Mouse (Mus musculus): ENCODE results near the gene Tekt3.

The Tekt3 gene

DNA sequence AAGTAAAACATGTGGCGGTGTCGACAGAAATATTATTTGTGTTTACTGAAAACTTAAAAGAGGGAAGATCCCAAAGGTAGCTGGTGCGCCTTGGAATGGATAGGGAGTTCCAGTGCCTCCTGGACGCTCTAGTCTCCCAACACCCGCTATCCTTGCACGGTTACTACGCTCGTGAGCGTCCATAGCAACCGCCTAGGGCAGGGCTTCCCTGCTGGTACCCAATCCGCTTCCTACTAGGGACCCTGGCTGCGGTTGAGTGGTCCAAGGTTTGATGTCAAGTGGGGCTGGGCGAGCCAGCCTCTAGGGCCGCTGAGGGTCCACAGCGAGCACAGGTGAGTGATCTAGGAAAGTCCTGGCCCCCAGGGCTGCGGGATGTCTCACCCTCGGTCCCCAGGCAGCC lies at the start of gene Tekt3:
Tekt3 (plus strand) TSS at position 209 of the 400 bp plus-strand sequence.
- DNase-seq (ENCODE audit: low read depth, low spot score), result no peak

DNA sequence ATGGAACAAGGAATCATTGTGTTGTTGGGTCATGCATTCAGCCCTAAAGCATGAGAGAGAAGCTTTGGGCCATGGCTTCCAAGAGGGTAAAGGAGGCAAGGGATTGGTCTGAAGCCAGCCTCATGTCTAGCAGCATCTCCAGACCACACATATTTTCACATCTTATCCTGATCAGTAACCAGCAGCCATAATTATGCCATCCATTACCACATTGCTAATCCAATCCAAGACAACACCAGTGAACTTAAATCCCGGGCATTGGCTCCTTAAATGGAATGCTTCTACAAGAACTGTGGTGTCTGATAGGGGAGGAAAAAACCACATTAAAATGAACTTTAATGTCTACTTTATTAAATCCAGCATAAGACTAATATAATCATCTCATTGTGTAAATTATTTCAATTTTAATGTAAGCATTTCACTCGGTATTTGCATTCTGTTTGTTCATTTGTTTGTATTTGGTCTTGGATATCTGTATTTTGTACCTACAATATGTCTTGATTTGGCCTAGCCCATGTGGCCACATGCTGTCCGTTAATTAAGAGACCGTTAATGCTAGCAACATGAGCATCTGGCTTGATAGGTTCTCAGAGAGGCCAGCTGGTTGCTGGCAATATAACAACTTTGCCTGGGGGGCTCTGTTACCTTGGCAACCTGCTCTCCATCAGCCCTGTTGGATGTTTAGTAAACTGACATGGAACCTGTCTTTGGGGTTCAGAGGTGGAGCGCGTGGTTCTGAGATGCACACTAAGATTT lies 43.9 kb upstream of the Tekt3 start:
- no peak for DNase-seq (ENCODE audit: low read depth, low spot score)

DNA sequence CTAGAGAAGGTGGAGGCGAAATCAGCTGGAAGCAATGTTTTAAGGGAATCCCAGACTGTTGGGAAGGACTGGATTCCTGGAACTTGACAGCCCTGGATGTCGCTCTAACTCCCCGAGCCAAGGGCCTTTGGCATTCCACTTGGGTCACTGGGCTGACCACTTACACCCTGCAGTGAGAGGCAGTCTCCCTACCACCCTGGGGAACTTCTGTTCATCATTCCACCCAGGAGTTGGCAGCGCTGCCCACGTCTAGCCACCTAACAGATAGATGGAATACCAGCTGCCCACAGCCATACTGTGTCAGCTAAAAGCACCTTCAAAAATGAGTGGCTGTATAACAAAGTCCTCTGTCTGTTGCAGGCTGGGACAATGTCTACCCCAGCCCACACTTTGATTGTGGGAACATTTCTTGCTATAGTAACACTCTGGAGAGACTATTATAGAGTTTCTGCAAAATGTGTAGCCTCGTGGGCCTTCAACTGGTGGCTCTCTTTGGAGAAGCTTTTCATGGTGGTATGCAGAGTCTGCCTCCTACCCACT lies 43.3 kb upstream of the Tekt3 start:
- no peak for DNase-seq (ENCODE audit: low read depth, low spot score)

DNA sequence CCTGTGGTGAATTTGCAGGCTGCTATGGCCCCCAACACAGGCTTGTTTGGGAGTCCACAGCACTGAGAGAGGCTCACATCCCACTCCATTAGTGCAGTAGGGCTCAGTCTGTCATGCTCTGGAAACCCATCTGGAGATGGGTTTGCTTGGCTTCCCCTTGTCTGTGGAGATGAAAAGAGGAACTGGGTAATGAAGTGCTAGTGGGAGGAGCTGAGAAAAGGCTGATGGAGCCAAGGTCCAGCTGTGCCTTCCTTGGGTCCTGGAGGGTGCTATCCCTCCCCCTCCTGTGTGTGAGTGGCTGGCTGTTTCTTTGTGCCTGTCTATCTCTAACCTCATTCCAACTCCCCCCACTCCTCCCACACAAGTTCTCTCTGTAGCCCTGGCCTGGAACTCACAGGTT lies 40.8 kb upstream of the Tekt3 start:
- no peak for DNase-seq (ENCODE audit: low read depth, low spot score)

DNA sequence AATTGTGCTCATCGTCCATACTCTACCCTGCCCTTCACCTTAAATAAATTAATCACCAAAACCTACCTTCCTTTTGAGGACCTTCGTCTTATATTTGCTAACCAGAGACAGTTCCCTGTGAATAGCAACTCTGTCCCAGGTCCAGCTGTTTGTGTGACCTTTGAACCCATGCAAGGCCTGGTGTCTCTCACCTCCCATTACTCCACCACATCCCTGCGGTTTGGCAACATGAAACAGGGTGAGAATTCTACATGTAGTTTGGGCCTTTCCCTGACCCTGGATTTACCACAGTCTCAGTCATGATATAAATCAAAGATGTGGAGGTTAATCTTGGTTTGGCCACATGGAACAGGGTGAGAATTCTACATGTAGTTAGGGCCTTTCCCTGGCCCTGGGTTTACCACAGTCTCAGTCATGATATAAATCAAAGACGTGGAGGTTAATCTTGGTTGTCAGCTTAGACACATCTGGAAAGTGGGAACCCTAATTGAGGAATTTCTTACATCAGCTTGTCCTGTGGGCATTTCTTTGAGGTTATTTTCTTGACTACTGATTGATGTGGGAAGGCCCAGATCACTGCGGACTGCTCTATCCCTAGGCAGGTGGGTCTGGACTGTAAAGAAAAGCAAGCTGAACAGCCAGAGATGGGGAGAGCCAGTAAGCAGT lies 40.2 kb upstream of the Tekt3 start:
- no peak for DNase-seq (ENCODE audit: low read depth, low spot score)

DNA sequence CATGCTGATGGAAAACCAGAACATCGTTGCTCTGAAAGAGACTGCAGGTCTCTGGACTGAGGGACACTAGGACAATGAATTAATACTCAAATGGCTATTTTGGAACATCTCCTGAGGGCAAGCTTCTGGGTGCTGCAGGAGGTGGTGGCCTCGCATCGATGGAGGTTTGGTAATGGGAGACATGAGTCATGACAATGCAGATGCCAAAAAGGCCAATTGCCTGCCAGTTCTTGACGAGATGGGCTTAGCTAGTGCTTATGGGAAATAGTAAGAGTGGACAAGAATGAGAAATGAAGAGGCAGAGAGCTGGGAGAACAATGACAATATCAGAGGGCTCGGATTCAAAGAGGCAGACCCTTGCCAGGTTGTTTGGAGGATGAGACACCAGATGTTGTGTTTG lies 38.0 kb upstream of the Tekt3 start:
- no peak for DNase-seq (ENCODE audit: low read depth, low spot score)

DNA sequence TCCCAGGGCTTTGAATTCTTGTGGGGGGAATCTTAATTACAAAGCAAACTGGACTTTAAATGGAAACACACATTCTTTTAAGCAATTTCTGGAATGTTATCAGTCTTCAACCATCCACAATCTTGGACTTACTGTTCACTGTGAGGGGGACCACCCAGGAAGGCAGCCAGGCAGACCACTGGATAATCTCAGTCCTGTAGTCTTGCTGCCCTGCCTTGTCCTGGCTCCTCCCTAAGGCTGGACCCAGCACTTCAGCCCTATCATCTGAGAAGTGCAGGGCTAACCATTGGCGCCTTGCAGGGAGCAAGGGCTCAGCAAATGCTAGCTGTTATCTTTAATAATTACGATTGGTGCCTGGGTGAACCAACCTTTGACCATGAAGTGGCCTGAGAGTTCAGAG lies 37.3 kb upstream of the Tekt3 start:
- no peak for DNase-seq (ENCODE audit: low read depth, low spot score)

DNA sequence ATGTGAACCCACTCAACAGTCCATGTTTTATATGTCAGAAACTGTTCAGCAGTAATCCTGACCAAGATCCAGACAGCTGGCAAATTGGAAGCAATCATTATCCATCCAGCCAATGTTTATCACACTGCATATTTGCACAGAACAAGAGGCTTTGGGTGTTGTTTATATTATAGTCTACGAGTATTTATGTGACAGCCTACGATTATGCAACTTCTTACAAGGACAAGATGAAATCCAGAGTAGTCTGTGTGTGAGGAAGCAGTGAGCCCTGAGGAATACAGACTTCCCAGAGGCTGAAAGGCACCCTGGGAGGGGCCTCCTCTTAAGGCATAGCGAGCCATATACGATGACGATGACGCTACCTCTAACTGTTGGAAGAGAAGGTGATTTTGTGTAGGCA lies 36.0 kb upstream of the Tekt3 start:
- no peak for DNase-seq (ENCODE audit: low read depth, low spot score)

DNA sequence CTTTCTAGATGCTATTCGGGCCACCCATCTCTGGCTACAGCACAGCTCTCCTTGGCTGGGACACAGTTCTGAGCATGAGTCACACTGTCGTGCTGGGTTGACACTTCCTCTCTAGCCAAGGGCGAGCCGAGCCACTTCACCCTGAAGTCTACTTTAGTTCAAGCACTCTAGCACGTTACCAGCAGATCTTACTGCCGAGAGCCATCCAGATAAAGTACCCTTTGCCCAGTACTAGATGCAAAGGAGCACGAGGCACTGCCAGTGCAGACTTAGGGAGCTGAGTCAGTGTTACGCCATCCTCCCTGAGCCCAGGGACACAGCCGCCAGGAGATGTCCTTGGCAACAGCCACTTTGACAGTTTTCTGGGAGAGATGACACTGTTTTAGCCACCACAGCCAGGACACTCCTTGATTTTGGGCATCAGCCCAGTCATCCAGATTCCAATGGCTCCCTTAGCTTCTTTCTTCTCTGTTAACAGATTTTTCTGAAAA lies 34.8 kb upstream of the Tekt3 start:
- no peak for DNase-seq (ENCODE audit: low read depth, low spot score)

DNA sequence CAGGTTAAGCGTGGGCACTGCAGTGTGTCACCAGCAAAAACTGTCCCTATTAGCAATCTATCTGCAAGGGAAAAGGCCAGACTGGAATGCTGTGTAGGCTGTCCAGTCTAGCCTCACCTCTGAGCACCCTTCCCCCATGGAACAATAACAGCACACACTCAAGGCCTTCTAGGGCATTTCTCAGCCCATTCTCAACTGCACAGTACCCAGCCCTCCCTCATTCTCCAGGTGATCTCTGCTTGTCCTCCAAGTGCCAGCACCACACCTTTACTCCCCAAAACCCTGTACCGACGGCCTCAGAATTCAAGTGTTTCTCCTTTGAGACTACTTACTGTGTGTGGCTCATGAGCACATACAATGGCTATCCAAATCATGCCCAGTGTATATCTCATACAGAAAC lies 33.3 kb upstream of the Tekt3 start:
- no peak for DNase-seq (ENCODE audit: low read depth, low spot score)

DNA sequence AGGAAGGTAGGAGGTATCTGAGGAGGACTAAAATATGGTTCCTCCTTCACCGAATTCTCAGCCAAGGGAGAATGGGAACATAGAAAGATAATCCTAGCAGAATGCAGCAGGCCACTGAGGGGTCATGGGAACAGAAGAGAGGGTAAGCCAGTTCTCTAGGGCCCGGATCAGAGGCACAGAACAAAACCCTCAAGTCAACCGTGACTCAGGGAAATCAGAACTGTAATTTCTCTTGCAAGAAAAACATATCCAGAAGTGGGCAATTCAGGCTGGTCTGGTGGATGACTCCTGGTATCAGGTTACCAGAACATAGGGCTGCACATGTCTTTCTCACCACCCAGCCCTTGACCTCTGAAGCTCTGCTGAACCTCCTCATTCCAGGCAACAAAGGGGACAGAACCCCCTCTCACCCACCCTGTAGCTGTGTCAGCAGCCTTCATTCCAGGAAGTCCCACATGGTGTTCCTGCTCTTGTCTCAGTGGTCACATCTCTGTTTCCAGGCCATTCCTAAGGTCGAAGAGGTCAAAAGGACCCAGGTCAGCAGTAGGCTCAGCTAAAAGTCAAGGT lies 32.2 kb upstream of the Tekt3 start:
- DNase-seq (ENCODE audit: low read depth, low spot score), result no peak

DNA sequence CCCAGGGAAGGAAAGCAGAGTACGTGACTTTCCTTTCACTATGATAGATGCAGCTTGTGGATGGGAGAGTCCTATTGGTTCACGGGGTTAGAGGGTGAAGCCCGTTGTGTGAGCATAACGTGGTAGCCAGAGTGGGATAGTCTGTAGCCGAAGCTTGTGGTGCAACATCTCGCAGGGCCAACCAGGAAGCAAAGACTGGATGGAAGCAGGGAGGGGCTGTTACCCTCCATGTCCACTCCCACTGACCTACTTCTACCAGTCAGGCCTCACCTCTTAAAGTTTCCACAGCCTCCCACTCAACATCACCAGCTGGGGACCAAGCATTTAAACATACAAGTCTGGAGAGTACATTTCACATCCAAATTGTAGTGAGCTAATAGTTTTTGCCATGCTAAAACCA lies 31.7 kb upstream of the Tekt3 start:
- DNase-seq (ENCODE audit: low read depth, low spot score), result no peak

DNA sequence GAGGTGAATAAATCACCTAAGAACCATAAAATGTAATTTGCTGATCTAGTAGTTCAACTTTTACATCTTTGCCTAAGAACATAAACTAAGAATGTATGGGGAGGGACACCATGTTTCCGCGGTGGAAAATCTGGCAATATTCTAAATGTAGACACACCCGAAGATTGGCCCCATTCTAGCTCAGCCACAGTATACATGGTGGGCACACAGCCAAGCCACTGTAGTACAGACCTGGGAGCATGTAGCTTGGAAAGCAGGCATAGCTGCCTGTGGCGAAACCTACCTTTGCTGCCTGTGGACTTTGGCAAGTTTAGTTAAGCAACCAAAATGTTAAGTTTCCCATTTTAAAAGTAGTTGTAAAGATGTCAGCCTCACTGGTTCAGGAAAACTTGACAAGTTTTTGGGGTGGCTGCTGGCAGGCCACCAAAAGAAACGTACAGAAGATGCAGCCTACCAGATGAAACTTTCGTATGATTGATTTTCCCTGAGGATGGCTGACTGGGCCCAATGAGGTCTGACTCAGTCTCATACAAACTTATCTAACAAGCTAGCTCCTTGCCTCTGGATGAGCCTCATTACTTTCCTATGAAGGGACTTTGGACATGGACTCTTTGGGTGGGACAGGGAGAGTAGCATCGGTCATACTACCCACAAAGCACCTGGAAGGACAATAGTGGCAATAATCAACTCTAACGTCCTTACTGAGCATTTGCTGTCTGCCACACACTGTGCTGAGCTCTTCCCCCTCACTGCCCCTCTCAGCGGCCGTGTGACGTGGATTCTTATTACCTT lies 25.8 kb upstream of the Tekt3 start:
- DNase-seq (ENCODE audit: low read depth, low spot score), result no peak

DNA sequence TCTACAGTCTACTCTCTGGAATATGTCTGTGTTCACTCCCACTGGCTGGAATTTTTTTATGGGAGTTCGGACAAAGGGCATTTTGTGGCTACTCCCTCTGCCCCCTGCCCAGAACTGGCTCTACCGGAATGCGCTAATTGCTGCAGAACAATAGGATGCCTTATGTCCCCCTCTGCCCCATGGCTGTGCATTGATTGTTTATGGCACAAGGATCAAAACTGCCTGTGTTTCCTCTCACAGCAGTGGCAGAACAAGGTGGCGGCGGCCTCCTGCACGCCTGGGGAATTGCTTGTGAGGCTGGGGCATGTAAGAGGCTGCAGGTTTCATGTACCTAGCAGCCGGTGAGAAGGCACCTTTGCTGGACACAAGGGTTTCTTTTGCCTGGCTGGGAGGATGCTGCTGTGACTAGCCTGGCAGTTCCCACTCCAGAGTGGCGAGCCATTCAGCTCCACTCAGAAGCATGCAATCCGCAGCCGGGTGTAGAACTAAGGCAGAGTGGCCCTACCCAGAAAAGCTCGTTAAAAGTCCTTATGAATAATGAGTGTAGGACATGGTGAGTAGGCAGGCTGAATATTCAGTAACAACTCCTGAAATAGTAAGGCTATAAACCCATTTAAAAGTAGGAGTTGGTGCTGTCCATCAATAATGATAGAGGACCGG lies 21.3 kb upstream of the Tekt3 start:
- no peak for DNase-seq (ENCODE audit: low read depth, low spot score)

DNA sequence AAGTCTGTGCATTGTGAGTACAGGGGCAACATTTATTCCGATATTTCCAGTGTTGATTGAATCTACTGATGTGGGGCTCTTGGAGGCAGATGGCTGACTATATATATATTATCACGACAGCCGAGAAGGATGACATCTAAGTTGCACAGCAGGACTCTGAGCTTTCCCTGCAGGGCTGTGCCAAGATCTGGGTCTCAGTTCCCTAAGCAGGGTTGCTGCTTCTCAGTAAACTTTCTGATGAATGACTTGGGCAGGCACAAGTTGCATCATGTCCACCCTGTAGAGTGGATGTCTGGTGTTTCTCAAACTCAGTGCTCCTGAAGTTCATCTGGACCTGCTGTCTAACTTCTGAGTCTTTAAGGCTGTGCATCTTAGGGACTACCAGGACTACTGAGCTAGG lies 15.7 kb upstream of the Tekt3 start:
- DNase-seq (ENCODE audit: low read depth, low spot score), result no peak

DNA sequence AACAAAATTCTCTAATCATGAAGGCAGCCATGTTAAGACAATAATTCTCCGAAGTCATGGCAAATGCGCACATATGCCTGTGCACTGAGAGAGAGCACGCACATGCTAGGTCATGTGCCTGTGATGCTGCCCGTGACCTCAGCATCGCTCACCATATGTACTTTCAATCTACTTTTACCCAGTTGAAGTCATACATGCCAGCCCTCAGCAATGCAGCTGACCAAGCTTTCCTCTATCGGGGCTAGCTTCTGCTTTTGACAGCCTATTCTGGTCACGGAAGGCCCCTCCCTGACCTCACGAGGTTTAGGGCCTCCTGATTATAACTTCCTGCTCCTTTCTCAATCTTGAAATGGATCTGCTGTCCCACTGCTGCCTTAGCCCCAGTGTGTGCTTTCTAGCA lies 15.1 kb upstream of the Tekt3 start:
- DNase-seq (ENCODE audit: low read depth, low spot score), result no peak

DNA sequence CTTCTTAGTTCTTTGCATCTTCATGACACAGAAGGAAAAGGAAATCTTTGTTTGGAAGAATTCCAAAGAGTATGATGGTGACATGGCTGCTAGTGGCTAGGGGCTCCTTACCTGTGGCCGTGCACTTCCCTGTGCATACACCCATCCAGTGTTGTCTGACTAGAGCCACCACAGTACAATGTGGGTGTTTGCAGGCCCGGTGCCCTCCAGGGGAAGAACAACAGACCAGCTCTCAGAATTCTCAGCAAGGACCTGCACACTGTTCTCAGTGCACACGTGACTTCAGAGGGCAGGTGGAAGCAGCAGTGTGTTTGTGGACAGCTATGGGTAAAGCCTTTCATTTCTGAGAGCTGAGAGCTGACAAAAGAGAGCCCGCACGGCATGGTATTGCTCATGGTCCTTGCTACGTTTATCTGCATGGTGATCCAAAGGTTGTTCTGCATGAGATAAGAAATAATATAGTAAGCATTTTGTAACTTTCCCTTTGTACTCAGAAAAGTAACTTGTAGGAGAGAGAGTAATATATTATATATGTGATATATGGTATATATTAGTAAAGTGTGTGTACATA lies 11.0 kb upstream of the Tekt3 start:
- DNase-seq (ENCODE audit: low read depth, low spot score), result no peak

DNA sequence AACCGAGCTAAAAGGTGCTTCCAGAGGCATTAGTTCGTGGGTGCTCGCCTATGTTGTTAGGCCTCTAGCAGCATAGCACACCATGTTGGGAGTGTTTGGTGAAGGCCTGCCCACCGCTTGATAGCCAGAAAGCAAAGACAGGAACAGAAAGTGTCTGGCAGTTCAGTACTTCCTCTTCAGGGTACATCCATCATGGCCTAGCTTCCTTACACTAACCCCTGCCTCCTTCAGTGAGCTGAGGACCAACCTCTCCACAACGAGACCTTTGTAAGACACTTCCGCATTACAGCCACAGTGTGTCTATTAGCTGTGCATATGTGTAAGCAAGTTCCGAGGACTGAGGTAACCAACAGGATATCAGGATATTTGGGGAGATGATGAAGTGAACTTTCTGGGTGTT lies 10.4 kb upstream of the Tekt3 start:
- no peak for DNase-seq (ENCODE audit: low read depth, low spot score)

DNA sequence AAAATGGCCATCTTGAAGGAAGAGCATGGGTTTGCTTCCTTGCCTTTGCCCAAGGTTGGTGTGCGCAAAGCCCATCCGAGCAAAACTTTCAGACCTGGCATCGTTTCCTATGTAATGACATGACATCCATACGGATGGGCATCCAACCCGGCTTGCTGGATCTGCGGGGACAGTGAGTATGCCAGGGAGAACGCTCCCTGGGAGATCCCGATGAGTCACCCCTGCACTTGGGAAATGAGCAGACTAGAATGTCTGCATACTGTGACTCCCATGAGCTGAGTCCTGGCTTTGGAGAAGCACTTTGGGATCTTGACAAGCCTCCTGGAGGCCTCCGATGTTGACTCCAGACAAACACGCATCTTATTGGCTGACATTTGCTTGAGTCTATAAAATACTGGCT lies 9.5 kb upstream of the Tekt3 start:
- no peak for DNase-seq (ENCODE audit: low read depth, low spot score)

DNA sequence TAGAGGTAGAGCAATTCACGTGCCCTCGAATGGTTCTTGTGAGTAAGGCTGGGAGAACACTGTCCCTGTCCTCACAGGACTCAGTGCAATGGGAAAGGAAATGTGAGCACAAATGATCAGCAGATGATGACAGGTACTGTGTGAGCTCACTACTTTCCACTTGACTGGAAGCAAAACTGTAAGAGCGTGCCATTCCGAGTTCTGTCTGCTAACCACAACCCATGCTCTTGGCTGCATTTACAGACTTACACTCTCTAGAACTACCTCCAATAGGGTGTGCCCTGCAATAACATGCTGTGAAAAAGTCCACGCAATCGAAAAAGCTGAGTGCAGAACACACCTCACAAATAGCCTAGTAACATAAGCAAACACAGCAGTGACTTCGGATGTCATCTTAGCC lies 5.9 kb upstream of the Tekt3 start:
- DNase-seq (ENCODE audit: low read depth, low spot score), result no peak

DNA sequence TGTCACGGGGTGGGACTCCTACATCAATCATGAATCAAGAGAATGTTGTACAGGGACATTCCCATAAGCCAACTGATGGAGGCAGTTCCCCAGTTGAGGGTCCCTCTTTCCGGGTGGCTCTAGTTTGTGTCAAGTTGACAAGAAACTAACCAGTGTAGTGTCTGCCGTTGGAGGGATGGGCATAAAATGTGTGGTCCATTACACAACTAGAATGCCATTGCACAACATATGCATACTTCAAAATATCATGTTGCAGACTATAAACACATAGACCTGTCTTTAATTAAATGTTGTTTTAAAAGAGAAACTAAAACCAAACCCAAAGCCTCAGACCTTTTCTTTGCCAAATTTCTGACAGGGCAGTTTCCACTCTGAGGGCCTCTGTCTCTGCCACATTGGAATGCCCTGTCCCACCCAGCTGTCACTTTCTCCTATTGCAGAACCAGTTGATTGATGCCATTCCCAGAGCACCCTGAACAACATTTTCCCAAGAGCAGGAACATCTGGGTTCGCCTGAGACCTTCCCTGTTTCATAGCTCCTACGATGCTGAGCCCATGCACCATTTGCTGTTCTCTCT lies 3.0 kb upstream of the Tekt3 start:
- DNase-seq (ENCODE audit: low read depth, low spot score), result no peak
